Mouse (Mus musculus): ENCODE measurements around the gene Chil1. TPM values are rescaled to one million over a fixed set of nuclear protein-coding genes. Genes with fewer than 3 reads are reported as not detected.

Chil1 gene
- polyA plus RNA-seq (2015; fragmentation: Nextera tagmentation; extraction: Ambion mirVana): 1.9 and 2.8 TPM in 2 replicates

DNA sequence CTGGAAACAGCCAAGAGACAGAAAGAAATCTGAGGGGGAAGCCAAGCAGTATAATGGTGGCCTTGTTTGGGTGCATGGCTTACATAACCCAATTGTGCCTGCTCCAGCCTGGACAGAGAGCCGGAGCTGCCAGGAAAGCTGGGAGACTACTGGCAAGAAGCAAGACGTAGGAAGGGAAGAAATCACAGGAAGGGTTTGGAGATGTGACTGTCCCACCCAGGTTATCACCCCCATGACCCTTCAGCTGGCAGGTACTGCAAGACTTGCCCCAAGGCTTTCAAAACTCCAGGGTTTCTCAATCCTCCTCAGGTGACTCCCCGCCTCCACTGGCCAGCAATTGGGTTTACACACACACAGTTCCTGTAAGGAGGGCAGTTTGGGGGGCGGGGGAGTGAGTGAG is at the start of gene Chil1:
Chil1 (plus strand) TSS at position 152 of the 400 bp plus-strand sequence.
- no peak for ATAC-seq (ENCODE audit: low read depth)

DNA sequence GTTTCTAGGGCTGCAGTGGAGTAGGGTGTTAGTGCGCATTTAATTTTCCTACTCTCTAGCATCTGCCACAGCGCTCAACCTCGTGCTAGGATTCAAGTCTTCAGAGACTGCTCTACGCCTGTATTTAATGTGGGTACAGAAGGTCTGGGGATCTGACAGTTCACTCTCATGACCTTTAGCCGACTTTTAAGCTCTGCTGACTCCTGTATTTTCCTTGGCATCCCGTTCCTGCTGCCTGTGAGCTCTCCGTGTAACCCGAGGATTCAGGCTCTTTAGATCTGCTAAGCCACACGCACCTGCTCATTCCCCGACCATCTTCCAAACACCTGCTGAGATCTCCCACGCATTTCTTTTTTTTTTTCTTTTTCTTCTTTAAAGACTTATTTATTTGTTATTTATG is 48.7 kb upstream of the Chil1 start:
- no peak for ATAC-seq (ENCODE audit: low read depth)
- Histone ChIP-seq H3K9me3 (no peaks in the 10 kb centered on the region), H3K9ac (no peak overlapping the region), H3K4me2 (no peak overlapping the region), H3K4me1 (replicated peaks) (no peaks in the 10 kb centered on the region), H3K4me3 (no peak overlapping the region), H3K27me3 (no peaks in the 10 kb centered on the region), H3K27ac (replicated peaks) (no peak overlapping the region), H3K36me3 (no peaks in the 10 kb centered on the region)
- WGBS: 69% methylated on average over 11 of the region's 11 CpGs

More for the DNA sequence above, at the start of gene Chil1:
- H3K27me3 ChIP-seq: 0 out of 2 replicates have a peak, but pooled peaks cover 4% of the 10 kb centered on the region
- H3K4me2 ChIP-seq: no peak within 1 kb of the TSS
- WGBS: 62% methylated on average over 4 of the region's 4 CpGs
- no peak within 1 kb of the TSS for H3K4me3 ChIP-seq
- no peaks in the 10 kb centered on the region for H3K36me3 ChIP-seq
- no peak within 1 kb of the TSS for H3K27ac ChIP-seq (replicated peaks)
- H3K4me1 ChIP-seq (replicated peaks): no peaks in the 10 kb centered on the region
- no peaks in the 10 kb centered on the region for H3K9me3 ChIP-seq
- H3K9ac ChIP-seq: no peak within 1 kb of the TSS

DNA sequence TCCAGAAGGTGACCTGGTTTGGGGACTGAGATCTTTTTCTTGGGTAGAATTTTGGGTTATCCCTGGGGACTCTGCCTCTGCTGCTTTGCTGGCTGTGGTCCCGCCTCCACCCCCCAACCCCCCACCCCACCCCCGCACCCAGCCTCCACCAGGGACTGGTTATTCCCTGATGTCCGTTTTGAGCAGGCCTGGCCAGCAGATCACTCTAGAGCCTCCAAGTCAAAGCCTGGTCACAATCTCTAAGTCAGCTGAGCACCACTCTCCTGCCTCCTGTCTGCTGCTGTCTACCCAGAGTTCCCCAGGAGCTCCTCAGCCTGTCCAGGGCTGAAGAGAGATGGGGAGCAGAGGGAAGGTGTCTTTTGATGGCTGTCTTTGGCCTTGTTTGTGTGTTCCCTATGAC is 45.6 kb upstream of the Chil1 start:
- no peak overlapping the region for H3K9ac ChIP-seq
- H3K4me1 ChIP-seq (replicated peaks): peaks cover 2% of the 10 kb centered on the region; the same call in 1 of the 2 replicates
- no peak for ATAC-seq (ENCODE audit: low read depth)
- 57% methylated on average over 3 of the region's 3 CpGs for WGBS
- no peak overlapping the region for H3K4me2 ChIP-seq
- H3K27ac ChIP-seq (replicated peaks): no peak overlapping the region
- no peaks in the 10 kb centered on the region for H3K9me3 ChIP-seq
- H3K36me3 ChIP-seq: no peaks in the 10 kb centered on the region
- no peak overlapping the region for H3K4me3 ChIP-seq
- H3K27me3 ChIP-seq: no peaks in the 10 kb centered on the region

DNA sequence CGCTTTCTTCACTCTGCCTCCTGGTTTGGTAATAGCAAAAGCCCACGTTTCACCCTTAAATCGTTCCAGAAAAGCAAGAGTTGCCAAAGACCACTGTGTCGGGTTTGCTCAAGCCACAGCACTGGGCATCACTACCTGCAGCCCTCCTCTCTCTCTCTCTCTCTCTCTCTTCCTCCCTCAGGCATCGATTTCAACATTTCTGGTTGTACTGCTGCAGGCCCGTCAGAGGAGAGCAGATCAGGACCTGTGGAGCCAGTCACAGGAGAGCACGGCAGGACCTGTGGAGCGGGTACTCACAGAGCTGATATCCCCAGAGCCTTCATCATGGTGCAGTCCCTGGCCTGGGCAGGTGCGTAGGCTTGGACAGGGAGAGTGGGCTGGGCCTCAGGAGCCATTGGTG is 43.6 kb upstream of the Chil1 start:
- no peaks in the 10 kb centered on the region for H3K9me3 ChIP-seq
- ATAC-seq (ENCODE audit: low read depth): no peak
- H3K4me2 ChIP-seq: no peak overlapping the region
- H3K27me3 ChIP-seq: no peaks in the 10 kb centered on the region
- H3K36me3 ChIP-seq: no peaks in the 10 kb centered on the region
- H3K4me3 ChIP-seq: no peak overlapping the region
- 89% methylated on average over 9 of the region's 9 CpGs for WGBS
- no peak overlapping the region for H3K27ac ChIP-seq (replicated peaks)
- H3K9ac ChIP-seq: no peak overlapping the region
- H3K4me1 ChIP-seq (replicated peaks): peaks cover 22% of the 10 kb centered on the region

DNA sequence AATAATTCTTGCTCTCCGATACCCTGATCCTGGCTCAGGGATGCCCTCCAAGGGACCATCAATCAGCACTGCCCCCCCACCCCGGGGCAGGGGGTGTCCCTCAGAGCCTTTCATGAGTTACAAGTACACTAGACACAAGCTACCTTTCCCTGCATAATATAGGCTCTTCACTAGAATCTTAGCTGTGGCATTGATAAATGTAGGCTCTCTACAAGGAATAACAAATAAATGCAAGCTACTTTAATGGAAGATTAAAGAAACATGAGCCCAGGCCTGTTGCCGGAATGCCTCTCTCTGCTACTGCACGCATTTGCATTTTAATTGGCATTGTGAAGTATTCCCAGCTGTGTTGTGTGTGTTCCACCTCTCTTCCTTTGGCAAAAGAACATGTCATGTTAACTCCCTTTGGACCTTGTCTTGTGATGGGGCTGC is 39.6 kb upstream of the Chil1 start:
- Histone ChIP-seq H3K9ac (no peak overlapping the region), H3K27me3 (no peaks in the 10 kb centered on the region), H3K4me2 (no peak overlapping the region), H3K4me3 (no peak overlapping the region), H3K9me3 (no peaks in the 10 kb centered on the region), H3K4me1 (replicated peaks) (peaks cover 22% of the 10 kb centered on the region), H3K27ac (replicated peaks) (peak overlapping the region; percentile 84), H3K36me3 (no peaks in the 10 kb centered on the region)
- 22% methylated on average over 4 of the region's 4 CpGs for WGBS
- peak; percentile 78 for ATAC-seq (ENCODE audit: low read depth)

DNA sequence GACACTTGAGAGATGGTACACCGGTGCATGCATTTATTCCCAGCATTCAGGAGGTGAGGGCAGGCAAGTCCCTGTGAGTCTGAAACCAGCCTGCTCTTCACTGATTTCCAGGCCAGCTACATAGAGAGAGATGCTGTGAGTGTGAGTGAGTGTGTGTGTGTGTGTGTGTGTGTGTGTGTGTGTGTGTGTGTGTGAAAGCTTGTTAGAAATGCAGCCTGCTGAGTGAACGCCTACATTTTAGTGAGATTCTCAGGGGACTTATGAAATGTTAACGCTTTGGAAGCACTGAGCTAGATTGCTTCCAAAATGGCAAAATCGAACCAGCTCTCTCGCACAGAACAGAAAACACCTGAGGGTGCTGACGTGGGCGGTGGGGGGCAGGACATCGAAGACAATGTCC is 35.9 kb upstream of the Chil1 start:
- H3K27ac ChIP-seq (replicated peaks): no peak overlapping the region
- H3K36me3 ChIP-seq: no peaks in the 10 kb centered on the region
- ATAC-seq (ENCODE audit: low read depth): no peak
- no peak overlapping the region for H3K4me2 ChIP-seq
- H3K9ac ChIP-seq: no peak overlapping the region
- no peaks in the 10 kb centered on the region for H3K9me3 ChIP-seq
- H3K4me1 ChIP-seq (replicated peaks): peaks cover 22% of the 10 kb centered on the region
- H3K27me3 ChIP-seq: no peaks in the 10 kb centered on the region
- no peak overlapping the region for H3K4me3 ChIP-seq
- 68% methylated on average over 8 of the region's 8 CpGs for WGBS

DNA sequence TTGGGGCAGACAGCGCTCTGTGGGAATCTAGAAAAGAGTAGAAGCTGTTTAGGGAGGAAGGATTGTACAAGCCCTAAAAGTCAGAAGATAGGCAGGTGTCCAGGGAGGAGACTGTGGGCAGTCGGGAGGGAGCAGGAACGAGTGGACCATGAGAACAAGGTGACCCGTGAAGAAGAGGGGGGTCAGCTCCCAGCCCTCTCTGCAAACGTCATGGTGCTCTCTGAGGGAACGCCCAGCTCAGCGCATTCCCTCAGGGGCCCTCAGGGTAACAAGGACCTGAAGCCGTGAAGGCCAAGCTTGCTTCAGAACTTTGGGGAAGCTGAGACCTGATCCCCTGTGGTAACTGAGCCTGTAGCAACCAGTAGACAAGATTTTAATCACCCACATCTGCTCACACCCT is 31.9 kb upstream of the Chil1 start:
- peaks cover 6% of the 10 kb centered on the region; the same call in 1 of the 2 replicates for H3K9me3 ChIP-seq
- no peak overlapping the region for H3K27ac ChIP-seq (replicated peaks)
- H3K36me3 ChIP-seq: no peaks in the 10 kb centered on the region
- no peak overlapping the region for H3K4me3 ChIP-seq
- no peaks in the 10 kb centered on the region; the same call in 1 of the 2 replicates for H3K4me1 ChIP-seq (replicated peaks)
- ATAC-seq (ENCODE audit: low read depth): no peak
- H3K27me3 ChIP-seq: no peaks in the 10 kb centered on the region
- no peak overlapping the region for H3K4me2 ChIP-seq
- no peak overlapping the region for H3K9ac ChIP-seq
- WGBS: 73% methylated on average over 8 of the region's 8 CpGs

DNA sequence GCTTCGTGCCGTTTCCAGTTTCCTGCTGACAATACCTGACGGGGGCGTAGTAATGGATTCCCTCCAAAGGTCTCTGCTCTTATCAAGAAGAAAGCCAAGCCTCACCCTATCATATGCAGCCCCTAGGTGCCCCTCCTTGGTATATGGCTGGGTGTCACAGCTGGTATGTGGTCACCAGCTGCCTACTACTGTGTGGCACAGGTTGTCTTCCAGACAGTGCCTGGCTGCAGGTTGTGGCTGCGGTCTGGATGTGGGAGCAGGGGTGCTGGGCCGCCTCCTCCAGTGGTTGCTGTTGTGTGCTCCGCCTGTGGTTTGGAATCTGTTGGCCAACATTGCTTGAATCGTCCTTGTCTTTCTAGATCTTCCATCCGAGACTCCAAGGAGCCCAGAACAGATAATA is 31.2 kb upstream of the Chil1 start:
- Histone ChIP-seq H3K36me3 (no peaks in the 10 kb centered on the region), H3K9ac (no peak overlapping the region), H3K4me3 (no peak overlapping the region), H3K4me2 (no peak overlapping the region), H3K9me3 (peaks cover 7% of the 10 kb centered on the region; the same call in 1 of the 2 replicates), H3K27ac (replicated peaks) (no peak overlapping the region), H3K4me1 (replicated peaks) (no peaks in the 10 kb centered on the region; the same call in 1 of the 2 replicates), H3K27me3 (no peaks in the 10 kb centered on the region)
- ATAC-seq (ENCODE audit: low read depth): no peak
- 95% methylated on average over 9 of the region's 9 CpGs for WGBS

DNA sequence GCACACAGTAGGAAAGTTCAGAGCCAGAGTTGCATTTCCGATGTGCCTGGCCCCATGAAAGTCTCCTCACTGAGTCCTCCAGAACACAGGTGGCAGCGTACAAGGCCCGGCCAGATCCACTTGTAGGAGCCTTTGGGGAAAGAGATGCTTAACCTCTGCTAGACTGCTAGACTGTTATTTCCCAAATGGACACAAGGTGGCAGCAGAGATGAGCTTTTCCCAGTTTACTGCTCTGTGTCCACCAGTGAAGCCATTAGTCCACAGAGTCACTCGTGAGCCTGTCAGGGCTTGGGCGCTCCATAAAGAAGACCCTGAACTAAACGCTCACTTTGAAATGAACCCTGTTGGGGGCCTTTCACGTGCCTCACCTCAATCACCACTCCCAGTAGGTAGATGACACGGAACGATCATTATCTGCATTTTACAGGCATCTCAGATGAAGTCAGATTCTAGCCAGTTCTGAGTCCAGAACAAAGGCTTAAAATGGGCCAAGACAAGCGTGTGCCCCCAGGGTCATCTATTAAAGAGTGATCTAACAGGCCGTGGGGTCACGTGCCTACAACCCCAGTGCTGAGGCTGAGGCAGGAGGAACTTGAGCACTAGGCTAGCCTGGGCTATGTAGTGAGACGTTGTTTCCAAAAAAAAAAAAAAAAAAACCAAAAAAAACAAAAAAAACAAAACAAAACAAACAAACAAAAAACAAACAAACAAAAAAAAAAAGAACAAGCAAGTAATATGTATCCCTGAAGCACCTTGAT is 30.1 kb upstream of the Chil1 start:
- Histone ChIP-seq H3K27me3 (no peaks in the 10 kb centered on the region), H3K36me3 (no peaks in the 10 kb centered on the region), H3K4me3 (no peak overlapping the region), H3K27ac (replicated peaks) (no peak overlapping the region), H3K4me2 (no peak overlapping the region), H3K9ac (no peak overlapping the region), H3K9me3 (peaks cover 7% of the 10 kb centered on the region; the same call in 1 of the 2 replicates), H3K4me1 (replicated peaks) (no peaks in the 10 kb centered on the region; the same call in 1 of the 2 replicates)
- ATAC-seq (ENCODE audit: low read depth): peak; percentile 74
- WGBS: 33% methylated on average over 13 of the region's 13 CpGs

DNA sequence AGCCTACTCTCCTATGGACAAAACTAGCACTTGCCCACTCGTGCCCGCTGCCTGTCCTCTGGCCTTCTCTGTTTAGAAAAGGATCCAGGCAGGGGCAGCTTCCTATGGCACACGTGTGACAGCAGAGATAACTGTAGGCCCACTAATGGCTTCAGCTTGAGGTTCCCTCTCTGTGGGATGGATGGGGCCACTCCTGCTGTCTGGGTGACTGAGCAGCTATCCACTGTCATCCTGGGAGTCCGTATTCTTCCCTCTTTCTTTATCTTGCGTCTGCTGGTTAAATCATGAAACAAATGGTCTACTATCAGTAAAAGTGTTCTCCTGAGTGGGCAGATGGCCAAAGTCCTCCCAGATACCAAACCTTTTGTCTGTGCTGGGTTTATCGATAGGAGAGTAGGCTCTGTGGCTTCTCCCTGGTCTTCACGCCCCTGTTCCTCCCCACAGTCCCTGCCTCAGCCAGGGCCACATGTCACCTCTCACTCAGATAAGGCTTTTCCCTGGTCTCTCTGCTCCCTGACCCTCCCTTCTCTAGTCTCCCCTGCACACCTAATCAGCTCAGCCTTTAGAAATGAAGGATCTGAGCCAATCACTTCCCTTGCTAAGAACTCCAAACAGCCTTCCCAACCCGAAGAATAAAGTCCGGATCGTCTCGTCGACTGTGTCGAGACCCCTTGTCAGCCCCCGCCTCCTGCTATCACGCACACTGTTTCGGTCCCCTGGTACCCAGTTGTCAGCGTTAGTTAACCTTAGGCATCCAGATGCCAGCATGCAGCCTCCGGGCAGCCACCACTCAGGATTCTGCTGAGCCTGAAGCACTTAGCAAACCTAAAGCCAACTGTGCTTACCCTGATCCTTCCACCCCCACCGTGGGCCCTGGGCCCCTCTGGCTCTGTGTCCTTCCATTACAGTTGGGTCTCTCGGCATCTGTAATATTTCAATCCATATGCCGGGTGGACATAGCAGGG is 29.1 kb upstream of the Chil1 start:
- no peak overlapping the region for H3K4me3 ChIP-seq
- WGBS: 82% methylated on average over 21 of the region's 21 CpGs
- H3K27ac ChIP-seq (replicated peaks): no peak overlapping the region
- no peak for ATAC-seq (ENCODE audit: low read depth)
- H3K36me3 ChIP-seq: no peaks in the 10 kb centered on the region
- H3K4me2 ChIP-seq: no peak overlapping the region
- H3K27me3 ChIP-seq: no peaks in the 10 kb centered on the region
- H3K9ac ChIP-seq: no peak overlapping the region
- H3K9me3 ChIP-seq: peaks cover 7% of the 10 kb centered on the region; the same call in 1 of the 2 replicates
- H3K4me1 ChIP-seq (replicated peaks): no peaks in the 10 kb centered on the region; the same call in 1 of the 2 replicates

DNA sequence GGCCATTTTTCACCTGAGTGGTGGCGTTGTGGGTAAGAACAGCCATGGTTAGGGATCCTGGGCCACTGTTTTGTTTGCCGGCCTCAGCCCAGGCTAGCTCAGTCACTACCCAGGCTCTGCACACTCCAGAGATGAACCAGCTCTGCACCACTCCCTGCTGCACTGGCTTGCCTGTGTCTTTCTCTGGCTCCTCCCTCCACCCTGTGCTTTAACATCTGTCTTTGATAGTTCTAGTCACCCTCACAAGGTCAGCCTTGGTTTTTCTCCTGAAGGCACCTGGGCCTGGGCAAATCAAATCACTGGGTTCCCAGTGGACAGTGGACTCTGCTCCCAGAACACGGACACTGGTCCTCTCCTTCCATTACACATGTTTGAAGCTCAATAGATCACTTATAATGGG is 27.9 kb upstream of the Chil1 start:
- no peak overlapping the region for H3K4me2 ChIP-seq
- H3K36me3 ChIP-seq: no peaks in the 10 kb centered on the region
- no peaks in the 10 kb centered on the region for H3K27me3 ChIP-seq
- ATAC-seq (ENCODE audit: low read depth): no peak
- H3K9me3 ChIP-seq: peaks cover 7% of the 10 kb centered on the region; the same call in 1 of the 2 replicates
- H3K4me1 ChIP-seq (replicated peaks): no peaks in the 10 kb centered on the region; the same call in 1 of the 2 replicates
- H3K27ac ChIP-seq (replicated peaks): no peak overlapping the region
- no peak overlapping the region for H3K4me3 ChIP-seq
- 92% methylated on average over 3 of the region's 3 CpGs for WGBS
- no peak overlapping the region for H3K9ac ChIP-seq

DNA sequence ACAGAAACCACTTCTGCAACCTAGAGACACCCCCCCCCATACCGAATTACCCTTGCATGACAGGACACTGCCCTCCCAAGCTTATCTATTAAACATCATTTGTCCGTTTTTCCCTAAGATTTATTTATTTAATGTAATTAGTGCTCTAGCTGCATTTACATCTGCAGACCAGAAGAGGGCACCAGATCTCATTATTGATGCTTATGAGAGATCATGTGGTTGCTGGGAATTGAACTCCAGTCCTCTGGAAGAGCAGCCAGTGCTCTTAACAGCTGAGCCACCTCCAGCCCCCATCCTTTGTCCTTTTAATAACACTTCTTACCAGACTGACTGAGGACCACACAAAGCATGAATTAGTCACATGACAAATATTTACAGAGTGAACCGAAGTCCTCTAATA is 27.3 kb upstream of the Chil1 start:
- WGBS: 57% methylated on average over 3 of the region's 3 CpGs

More for the DNA sequence above, 27.3 kb upstream of the Chil1 start:
- Histone ChIP-seq H3K4me3 (no peak overlapping the region), H3K9me3 (peaks cover 7% of the 10 kb centered on the region; the same call in 1 of the 2 replicates), H3K27ac (replicated peaks) (no peak overlapping the region), H3K4me1 (replicated peaks) (no peaks in the 10 kb centered on the region; the same call in 1 of the 2 replicates), H3K4me2 (no peak overlapping the region), H3K36me3 (no peaks in the 10 kb centered on the region), H3K9ac (no peak overlapping the region), H3K27me3 (no peaks in the 10 kb centered on the region)
- ATAC-seq (ENCODE audit: low read depth): no peak

Measured in neural tube, embryonic 13.5 days (tissue).